Mouse (Mus musculus): ENCODE measurements at regions not wholly inside any gene's neighbourhood (a gene's known extent, or its start where the extent isn't known, plus 50 kb on each side); places are given as distances from the start of the nearest gene placed in this dataset.

- DNase-seq: peak; percentile 44
Observed at GRCm38 (mm10) chr6:145677475-145678325, 62.1 kb downstream of the Tuba3b start.

GRCm38 (mm10) chr6:145679516-145679915 lies 64.0 kb downstream of the Tuba3b start:
- DNase-seq: no peak

DNA sequence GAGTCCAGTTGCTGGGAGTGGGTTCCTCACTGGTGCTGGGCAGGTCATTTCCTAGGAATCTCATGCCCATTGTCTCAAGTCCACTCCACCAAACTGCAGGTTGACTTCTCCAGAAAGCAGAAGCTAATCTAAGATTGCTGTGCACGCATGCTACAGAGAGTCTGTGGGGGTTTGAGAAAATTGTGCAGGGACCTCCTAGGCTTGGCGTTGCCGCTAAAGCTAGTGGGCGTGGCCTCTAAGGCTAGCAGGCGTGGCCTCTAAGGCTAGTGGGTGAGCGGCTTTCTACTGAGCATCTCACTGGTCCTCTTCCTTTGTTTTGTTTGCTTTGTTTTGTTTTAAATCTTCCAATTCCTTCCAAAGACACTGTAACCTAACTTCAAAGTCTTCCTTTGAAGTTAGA lies 59.5 kb upstream of the Rassf8 start:
- DNase-seq: peak; percentile 50

GRCm38 (mm10) chr6:145691680-145692079 lies 54.9 kb upstream of the Rassf8 start:
- no peak for DNase-seq

GRCm38 (mm10) chr6:145694817-145695216 lies 51.7 kb upstream of the Rassf8 start:
- DNase-seq: no peak
